Mouse (Mus musculus) erythroblast, embryonic 14.5 days (primary cell): ENCODE measurements around the gene E330009J07Rik. TPM values are rescaled to one million over a fixed set of nuclear protein-coding genes. Genes with fewer than 3 reads are reported as not detected.
A peak's percentile ranks its signal among the peaks of the same experiment; 100 is the strongest.

Experiments
- H3K27me3 ChIP-seq: 2 replicates; pipeline ENCODE4 v1.6.1; 2012; ENCODE audit warnings: inconsistent platforms; ENCODE audit not compliant: control insufficient read depth
- H3K36me3 ChIP-seq: 2 replicates; pipeline ENCODE4 v1.6.1; 2012; ENCODE audit warnings: mild to moderate bottlenecking, inconsistent platforms; ENCODE audit not compliant: control insufficient read depth
- H3K4me1 ChIP-seq: 2 replicates; pipeline ENCODE4 v1.6.1; 2012; ENCODE audit warnings: inconsistent platforms; ENCODE audit not compliant: control insufficient read depth
- H3K4me3 ChIP-seq: replicated peaks from 2 replicates; pipeline ENCODE3; 2012; ENCODE audit warnings: moderate library complexity, mild to moderate bottlenecking, inconsistent platforms
- H3K9me3 ChIP-seq: 2 replicates; pipeline ENCODE4 v1.6.1; 2012; ENCODE audit warnings: low read length, inconsistent platforms, mixed read lengths; ENCODE audit not compliant: control insufficient read depth
- GATA1 ChIP-seq: IDR thresholded peaks from 2 replicates; pipeline ENCODE4 v1.6.1; 2012; ENCODE audit warnings: low read length, inconsistent platforms, mixed read lengths
- TAL1 ChIP-seq: IDR thresholded peaks from 3 replicates; pipeline ENCODE4 v1.6.1; 2012; ENCODE audit warnings: low read length, inconsistent platforms, mixed read lengths
- polyA plus RNA-seq: library from polyadenylated mRNA; stranded (reverse); fragments of >175 nt; gene quantifications from 2 replicates; pipeline ENCODE4 v1.2.3, GENCODE M21; 2012

Gene E330009J07Rik
- polyA plus RNA-seq: not detected in 2 replicates

GRCm38 (mm10) chr6:40436047-40436483, at the start of gene E330009J07Rik:
TSS of gene E330009J07Rik (minus strand) at chr6:40436135.
- H3K9me3 ChIP-seq: no peaks in the 10 kb centered on the region
- peaks cover 75% of the 10 kb centered on the region for H3K27me3 ChIP-seq
- peak within 1 kb of the TSS; percentile 61 for H3K4me3 ChIP-seq
- peaks cover 12% of the 10 kb centered on the region for H3K4me1 ChIP-seq
- no peaks in the 10 kb centered on the region for H3K36me3 ChIP-seq
- TF ChIP-seq TAL1: no peak
- no peak for TF ChIP-seq GATA1

- TF ChIP-seq GATA1 (no peak), TAL1 (no peak)
- Histone ChIP-seq H3K27me3 (no peaks in the 10 kb centered on the region), H3K9me3 (no peaks in the 10 kb centered on the region), H3K36me3 (peaks cover 52% of the 10 kb centered on the region), H3K4me1 (no peaks in the 10 kb centered on the region), H3K4me3 (no peak overlapping the region)
Measured at GRCm38 (mm10) chr6:40482318-40482717, 46.4 kb upstream of the E330009J07Rik start.

- no peak for TF ChIP-seq TAL1
- Histone ChIP-seq H3K27me3 (no peaks in the 10 kb centered on the region), H3K4me1 (no peaks in the 10 kb centered on the region), H3K4me3 (no peak overlapping the region), H3K36me3 (peaks cover 70% of the 10 kb centered on the region), H3K9me3 (no peaks in the 10 kb centered on the region)
Measured at GRCm38 (mm10) chr6:40479705-40480104, 43.8 kb upstream of the E330009J07Rik start.

- Histone ChIP-seq H3K4me1 (peaks cover 13% of the 10 kb centered on the region), H3K4me3 (no peak overlapping the region), H3K27me3 (no peaks in the 10 kb centered on the region), H3K36me3 (peaks cover 58% of the 10 kb centered on the region), H3K9me3 (no peaks in the 10 kb centered on the region)
- TF ChIP-seq GATA1 (no peak), TAL1 (no peak)
Measured at GRCm38 (mm10) chr6:40476132-40476531, 40.2 kb upstream of the E330009J07Rik start.

- no peak for TF ChIP-seq TAL1
- TF ChIP-seq GATA1: no peak
- Histone ChIP-seq H3K36me3 (peaks cover 33% of the 10 kb centered on the region), H3K4me3 (peak overlapping the region; percentile 92), H3K27me3 (peaks cover 4% of the 10 kb centered on the region; the same call in 1 of the 2 replicates), H3K9me3 (no peaks in the 10 kb centered on the region), H3K4me1 (peaks cover 17% of the 10 kb centered on the region)
Measured at GRCm38 (mm10) chr6:40471720-40472010, 35.7 kb upstream of the E330009J07Rik start.

GRCm38 (mm10) chr6:40470916-40471719, 35.2 kb upstream of the E330009J07Rik start, which contains the start of gene Ssbp1:
TSS of gene Ssbp1 (plus strand) at chr6:40471352.
- Histone ChIP-seq H3K4me3 (peak within 1 kb of the TSS; percentile 92), H3K4me1 (peaks cover 17% of the 10 kb centered on the region), H3K27me3 (peaks cover 4% of the 10 kb centered on the region; the same call in 1 of the 2 replicates), H3K36me3 (peaks cover 29% of the 10 kb centered on the region), H3K9me3 (no peaks in the 10 kb centered on the region)
- TF ChIP-seq TAL1 (no peak), GATA1 (no peak)

GRCm38 (mm10) chr6:40465710-40466109, 29.8 kb upstream of the E330009J07Rik start:
- TF ChIP-seq TAL1: no peak
- no peak for TF ChIP-seq GATA1
- H3K27me3 ChIP-seq: peaks cover 4% of the 10 kb centered on the region; the same call in 1 of the 2 replicates
- peaks cover 2% of the 10 kb centered on the region for H3K4me1 ChIP-seq
- H3K4me3 ChIP-seq: no peak overlapping the region
- H3K36me3 ChIP-seq: no peaks in the 10 kb centered on the region
- no peaks in the 10 kb centered on the region for H3K9me3 ChIP-seq

- Histone ChIP-seq H3K4me1 (no peaks in the 10 kb centered on the region), H3K9me3 (no peaks in the 10 kb centered on the region), H3K27me3 (no peaks in the 10 kb centered on the region), H3K4me3 (no peak overlapping the region), H3K36me3 (no peaks in the 10 kb centered on the region)
- no peak for TF ChIP-seq TAL1
- TF ChIP-seq GATA1: no peak
Measured at GRCm38 (mm10) chr6:40454436-40455041, 18.6 kb upstream of the E330009J07Rik start.

- no peak overlapping the region for H3K4me3 ChIP-seq
- no peak for TF ChIP-seq TAL1
- H3K27me3 ChIP-seq: peaks cover 3% of the 10 kb centered on the region
- H3K36me3 ChIP-seq: no peaks in the 10 kb centered on the region
- no peaks in the 10 kb centered on the region for H3K9me3 ChIP-seq
- H3K4me1 ChIP-seq: no peaks in the 10 kb centered on the region
Measured at GRCm38 (mm10) chr6:40448626-40449025, 12.7 kb upstream of the E330009J07Rik start.
